Mouse (Mus musculus): ENCODE measurements around the gene Scgb1b10. TPM values are rescaled to one million over a fixed set of nuclear protein-coding genes. Genes with fewer than 3 reads are reported as not detected.
"Not testable (repeated sequence)": the region's sequence is repeated elsewhere in the genome, so short reads cannot be mapped to it uniquely, and the experiment has no call there.

The Scgb1b10 gene
- total RNA-seq (2021), result not detected

GRCm38 (mm10) chr7:32100553-32100952, at the start of gene Scgb1b10:
Gene Scgb1b10, plus strand, starts transcription at chr7:32100853.
- intact Hi-C loops (cut with DNase I); DNase-seq: not testable (repeated sequence)

Other genes with a start within 250 kb of the Scgb1b10 start
- gene Scgb2b11, start 110.3 kb downstream of the Scgb1b10 start, total RNA-seq (2021), result not detected
- not detected for gene Scgb1b11, start 122.0 kb downstream of the Scgb1b10 start, total RNA-seq (2021)
- not detected for gene Scgb2b12, start 226.4 kb downstream of the Scgb1b10 start, total RNA-seq (2021)
- gene Scgb1b12, start 233.3 kb downstream of the Scgb1b10 start, total RNA-seq (2021), result not detected